Mouse (Mus musculus) gastrocnemius, adult 2 months (tissue): ENCODE measurements around the gene Etnppl. TPM values are rescaled to one million over a fixed set of nuclear protein-coding genes. Genes with fewer than 3 reads are reported as not detected.

Experiments
- DNase-seq: peaks from one replicate; pipeline ENCODE4 v3.0.0; 2022
- H3K27ac ChIP-seq: fragments of 200-600 bp; 2 replicates; pipeline ENCODE4 v1.8.1; 2022; ENCODE audit warnings: mild to moderate bottlenecking
- H3K4me3 ChIP-seq: fragments of 200-600 bp; 2 replicates; pipeline ENCODE4 v1.8.1; 2022; ENCODE audit warnings: mild to moderate bottlenecking, moderate library complexity
- CTCF ChIP-seq: fragments of 200-600 bp; IDR thresholded peaks from 2 replicates; pipeline ENCODE4 v1.8.1; 2022; ENCODE audit warnings: antibody characterized with exemption, mild to moderate bottlenecking, moderate library complexity
- intact Hi-C: fragments of 180-260 bp; cut with DNase I; formaldehyde crosslinking; loops from one replicate; pipeline ENCODE4 v1.15.1; 2025
- long read RNA-seq, 2 experiments: library from polyadenylated mRNA; stranded (forward); transcript quantifications; one replicate each; pipeline ENCODE4 v2.0.0; 2021
- total RNA-seq, 2 experiments: library from RNA; stranded (reverse); gene quantifications; 2 replicates each; pipeline ENCODE4 v1.2.3; 2021

The Etnppl gene
- total RNA-seq = not detected
- long read RNA-seq, experiment 1 = 0 reads
- long read RNA-seq, experiment 2 = 0 reads

DNA sequence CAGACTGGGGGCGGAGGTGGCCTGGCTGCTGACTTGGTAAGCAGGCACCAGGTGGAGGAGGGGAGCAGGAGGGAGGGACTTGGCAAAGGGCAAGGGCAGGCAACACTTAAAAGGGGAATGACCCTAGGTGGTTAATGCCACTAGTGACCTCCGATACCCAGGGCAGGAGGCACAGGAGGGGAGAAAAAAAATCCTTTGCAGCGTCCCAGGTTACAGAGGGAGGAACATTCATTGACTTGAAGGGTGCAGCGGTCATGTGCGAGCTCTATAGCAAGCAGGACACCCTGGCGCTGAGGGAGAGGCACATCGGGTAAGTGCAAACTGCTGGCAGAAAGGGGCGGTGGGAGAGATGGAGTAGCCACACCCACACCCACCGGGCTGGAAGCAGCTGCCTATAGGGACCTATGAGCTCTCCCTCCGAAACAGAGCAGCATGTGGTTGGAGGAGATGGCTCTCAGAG lies at the start of gene Etnppl:
TSS of gene Etnppl (plus strand) at position 10 of the 460 bp plus-strand sequence.
- no peak within 1 kb of the TSS for H3K27ac ChIP-seq
- intact Hi-C loops = loop anchor here (5.0 kb wide), 1 partner anchor 65 kb away; no protein-coding TSS in a partner anchor
- no peak for TF ChIP-seq CTCF
- DNase-seq = no peak
- peak within 1 kb of the TSS; percentile 21; the same call in 1 of the 2 replicates for H3K4me3 ChIP-seq

GRCm38 (mm10) chr3:130568331-130569095 lies 48.7 kb upstream of the Etnppl start:
- intact Hi-C loops = no loop called here
- no peak overlapping the region for H3K27ac ChIP-seq

DNA sequence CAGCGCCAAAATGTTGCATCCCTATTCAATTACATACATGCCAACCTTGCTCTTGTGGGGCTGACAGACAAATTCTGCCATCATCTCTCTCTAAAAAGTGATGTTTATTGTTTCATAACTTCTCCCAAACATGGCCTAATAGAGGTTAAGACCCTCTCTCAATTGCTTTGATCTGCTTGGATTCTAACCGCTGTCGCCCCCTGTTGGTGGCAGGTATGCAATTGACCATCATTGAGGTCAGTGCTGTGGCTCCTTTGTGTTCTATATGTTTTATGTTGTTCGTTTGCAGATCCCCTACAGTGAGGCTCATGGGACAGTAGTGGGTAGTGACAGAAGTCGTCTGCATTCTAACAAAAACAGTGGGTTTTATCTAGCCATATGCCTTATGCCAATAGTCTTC lies 44.0 kb upstream of the Etnppl start:
- intact Hi-C loops = loop anchor here (10.0 kb wide), 1 partner anchor 78 kb away; no protein-coding TSS in a partner anchor
- H3K27ac ChIP-seq = no peak overlapping the region
- H3K4me3 ChIP-seq = no peak overlapping the region
- no peak for DNase-seq
- no peak for TF ChIP-seq CTCF

More at GRCm38 (mm10) chr3:130568331-130569095, 48.7 kb upstream of the Etnppl start:
- TF ChIP-seq CTCF = no peak
- no peak overlapping the region for H3K4me3 ChIP-seq
- DNase-seq = no peak

DNA sequence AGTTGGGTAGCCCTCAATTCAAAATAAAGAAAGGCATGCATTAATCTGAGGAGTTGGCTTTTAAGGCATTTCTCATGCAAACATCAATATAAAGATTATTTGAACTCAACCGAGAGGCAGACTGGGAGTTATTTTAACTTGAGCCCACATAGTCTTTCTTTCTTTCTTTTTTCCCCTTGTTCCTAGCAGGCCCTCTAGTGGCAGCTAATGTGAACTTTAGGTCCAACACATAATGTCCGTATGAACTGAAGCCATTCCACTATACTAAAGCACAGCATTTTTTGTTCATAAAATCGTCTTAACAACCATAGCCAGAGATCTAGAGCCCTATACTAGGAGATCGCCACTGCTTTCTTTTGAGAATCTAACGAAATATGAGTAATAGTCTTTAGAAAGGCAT lies 42.6 kb upstream of the Etnppl start:
- peak; percentile 74 for TF ChIP-seq CTCF

GRCm38 (mm10) chr3:130576683-130577082 lies 40.6 kb upstream of the Etnppl start:
- TF ChIP-seq CTCF = peak; percentile 54
- Histone ChIP-seq H3K4me3 (no peak overlapping the region), H3K27ac (no peak overlapping the region)
- DNase-seq = no peak
- intact Hi-C loops = loop anchor here (10.0 kb wide), 1 partner anchor 82 kb away; no protein-coding TSS in a partner anchor

More for the DNA sequence above, 42.6 kb upstream of the Etnppl start:
- H3K27ac ChIP-seq = no peak overlapping the region
- intact Hi-C loops = loop anchor here (2.0 to 10.0 kb wide), 2 partner anchors 80 to 478 kb away; no protein-coding TSS in a partner anchor
- no peak for DNase-seq
- peak overlapping the region; percentile 30; the same call in 1 of the 2 replicates for H3K4me3 ChIP-seq

DNA sequence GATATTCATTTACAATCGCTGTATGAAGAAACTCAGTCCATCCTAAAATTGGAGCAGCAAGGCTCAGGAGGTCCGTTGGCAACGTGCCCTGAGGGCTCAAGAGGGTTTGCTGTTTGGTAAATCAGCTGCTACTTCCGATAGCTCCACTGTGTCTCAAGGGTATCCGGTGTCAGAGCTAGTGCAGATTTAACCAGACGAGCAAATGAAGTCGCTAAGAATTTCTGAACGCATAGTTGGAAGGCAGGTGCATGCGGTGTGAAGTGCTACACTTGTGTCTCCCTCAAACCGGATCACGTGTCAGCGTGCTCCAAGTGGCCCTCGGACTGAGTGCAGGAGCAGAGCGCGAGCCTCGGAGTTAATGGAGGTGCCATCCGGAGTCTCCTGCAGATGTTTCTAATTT lies 37.7 kb upstream of the Etnppl start:
- no peak overlapping the region for H3K27ac ChIP-seq
- DNase-seq = peak; percentile 27
- H3K4me3 ChIP-seq = no peak overlapping the region
- intact Hi-C loops = loop anchor here (10.0 kb wide), 1 partner anchor 85 kb away; no protein-coding TSS in a partner anchor
- no peak for TF ChIP-seq CTCF

DNA sequence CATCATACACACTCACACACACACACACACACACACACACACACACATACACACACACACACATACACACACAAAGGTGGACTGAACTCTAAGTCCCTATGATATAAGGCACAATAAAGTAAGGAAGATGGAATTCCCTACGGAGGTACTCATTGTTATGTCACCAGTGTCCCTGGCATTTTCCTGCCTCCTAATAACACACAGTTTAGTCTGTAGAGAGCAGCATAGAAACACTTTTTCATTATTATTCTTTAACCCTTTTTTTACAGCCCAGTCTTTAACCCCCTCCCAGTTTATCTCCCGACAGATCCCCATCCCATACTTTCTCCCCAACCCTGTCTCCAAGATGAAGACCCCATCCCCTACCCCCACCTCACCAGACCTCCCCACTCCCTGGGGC lies 35.7 kb upstream of the Etnppl start:
- intact Hi-C loops = no loop called here
- Histone ChIP-seq H3K27ac (no peak overlapping the region), H3K4me3 (no peak overlapping the region)
- no peak for TF ChIP-seq CTCF
- DNase-seq = no peak

DNA sequence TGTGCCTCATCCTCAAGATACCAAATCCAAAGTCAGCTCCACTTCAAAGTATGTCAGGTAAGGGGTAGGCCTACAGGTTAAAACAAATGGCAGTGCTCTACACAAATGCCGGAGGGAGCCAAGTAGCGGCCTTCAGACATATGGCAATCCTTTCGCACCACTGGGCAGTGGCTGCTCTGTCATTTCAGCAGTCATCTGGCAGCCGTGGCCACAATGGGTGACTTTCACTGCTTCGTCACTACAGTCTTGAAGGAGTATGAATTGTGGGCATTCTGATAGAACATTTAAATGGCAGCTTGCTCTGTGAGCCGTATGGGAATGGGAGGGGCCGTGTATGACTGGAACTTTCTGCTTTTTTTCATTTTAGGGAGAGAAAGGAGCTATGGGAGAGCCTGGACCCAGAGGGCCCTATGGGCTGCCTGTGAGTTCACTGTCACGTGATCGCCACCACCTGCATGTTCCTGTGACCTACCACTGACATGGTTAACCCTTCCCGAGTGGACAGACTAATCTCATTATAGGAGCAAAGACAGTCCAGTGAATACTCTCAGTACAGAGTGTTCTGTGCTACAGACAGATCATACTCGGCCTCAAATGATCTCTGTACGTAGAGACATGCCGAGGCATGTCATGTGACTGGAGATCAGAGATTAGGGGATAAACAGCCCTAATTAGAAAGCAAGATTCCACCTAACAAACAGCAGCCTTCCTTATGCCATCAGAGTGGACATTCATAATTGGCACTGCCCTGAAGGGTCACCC lies 34.2 kb upstream of the Etnppl start:
- TF ChIP-seq CTCF = no peak
- DNase-seq = no peak
- H3K4me3 ChIP-seq = no peak overlapping the region
- intact Hi-C loops = no loop called here
- H3K27ac ChIP-seq = no peak overlapping the region

DNA sequence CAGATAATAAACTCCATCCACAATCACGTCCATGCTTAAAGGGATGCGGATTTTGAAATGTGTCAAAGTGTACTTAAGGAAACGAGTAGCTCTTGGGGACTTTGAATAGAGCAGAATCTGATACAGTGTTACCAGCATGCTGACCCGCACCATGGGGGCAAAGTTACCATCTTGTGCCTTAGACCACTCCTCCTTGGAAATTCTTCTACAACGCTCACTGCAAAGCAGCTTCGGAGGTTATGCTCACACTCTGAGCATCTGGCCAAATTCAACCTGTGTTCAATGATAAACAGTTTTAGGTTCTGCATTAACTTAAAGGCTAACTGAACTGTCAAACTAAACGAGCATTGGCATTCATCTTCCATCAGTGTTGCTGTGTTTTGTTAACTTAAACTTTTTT lies 33.2 kb upstream of the Etnppl start:
- Histone ChIP-seq H3K27ac (no peak overlapping the region), H3K4me3 (no peak overlapping the region)
- no peak for DNase-seq
- intact Hi-C loops = no loop called here
- no peak for TF ChIP-seq CTCF

DNA sequence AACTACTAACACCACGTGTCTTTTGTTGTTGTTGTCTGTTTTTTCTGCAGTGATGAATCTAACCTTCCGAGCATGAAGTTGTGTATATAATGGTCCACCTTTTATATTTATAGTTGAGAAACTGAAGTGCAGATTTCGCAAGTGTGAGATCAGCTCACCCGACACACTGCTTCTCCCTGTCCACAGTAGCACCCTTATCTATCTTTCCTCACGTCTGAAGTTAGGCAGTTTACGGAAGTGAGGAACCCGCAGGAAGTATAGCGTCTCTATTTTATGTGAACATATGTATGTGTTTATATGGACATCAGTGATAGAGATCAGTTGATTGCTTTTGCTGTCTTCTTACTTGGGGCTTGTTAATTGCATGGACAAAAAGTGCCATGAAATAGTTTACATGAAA lies 22.2 kb upstream of the Etnppl start:
- intact Hi-C loops = no loop called here
- H3K4me3 ChIP-seq = no peak overlapping the region
- TF ChIP-seq CTCF = no peak
- DNase-seq = no peak
- H3K27ac ChIP-seq = no peak overlapping the region

DNA sequence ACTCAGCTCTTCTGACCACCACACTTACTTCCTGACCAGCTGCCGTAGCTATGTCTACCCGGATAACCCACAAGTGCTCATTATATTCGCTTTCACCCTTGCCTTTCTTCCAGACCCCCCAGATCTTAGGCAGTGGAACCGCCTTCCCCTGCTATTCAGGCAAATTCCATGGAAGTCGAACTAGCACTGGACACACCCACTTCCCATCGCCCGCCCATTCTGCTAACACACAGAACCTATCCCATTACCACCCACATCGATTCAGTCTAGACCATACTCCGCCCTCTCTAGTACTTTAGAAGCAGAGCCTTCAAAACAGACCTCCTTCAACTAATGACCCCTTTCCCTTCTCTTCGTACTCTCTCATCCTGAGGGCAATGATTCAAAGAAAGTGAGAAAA lies 15.8 kb upstream of the Etnppl start:
- DNase-seq = no peak
- intact Hi-C loops = no loop called here
- no peak for TF ChIP-seq CTCF
- Histone ChIP-seq H3K27ac (no peak overlapping the region), H3K4me3 (no peak overlapping the region)

GRCm38 (mm10) chr3:130607924-130608323 lies 9.3 kb upstream of the Etnppl start:
- intact Hi-C loops = no loop called here
- TF ChIP-seq CTCF = peak; percentile 58
- Histone ChIP-seq H3K4me3 (no peak overlapping the region), H3K27ac (no peak overlapping the region)
- DNase-seq = no peak

- no peak for TF ChIP-seq CTCF
- Histone ChIP-seq H3K4me3 (no peak overlapping the region), H3K27ac (no peak overlapping the region)
- DNase-seq = no peak
- intact Hi-C loops = no loop called here
These were observed 2.8 kb upstream of the Etnppl start for GRCm38 (mm10) chr3:130614444-130614843.
